Mouse (Mus musculus) CH12.LX (cell line): ENCODE measurements at regions not wholly inside any gene's neighbourhood (a gene's known extent, or its start where the extent isn't known, plus 50 kb on each side); places are given as distances from the start of the nearest gene placed in this dataset.

Experiments
- CHD1 ChIP-seq: IDR thresholded peaks from 2 replicates; pipeline ENCODE4 v1.6.1; 2012; ENCODE audit warnings: low read depth, low read length, improper control_type of control experiment, inconsistent platforms
- CHD2 ChIP-seq: IDR thresholded peaks from 2 replicates; pipeline ENCODE4 v1.6.1; 2011; ENCODE audit warnings: low read length, improper control_type of control experiment
- CTCF ChIP-seq, 2 experiments: IDR thresholded peaks in 1 of 2; conservative IDR thresholded peaks in 1 of 2; 2 replicates each; pipeline ENCODE4 v1.5.1; 2011 to 2012; ENCODE audit warnings: low read depth in 2 of 2, low read length in 2 of 2, improper control_type of control experiment in 1 of 2, inconsistent platforms in 1 of 2, mild to moderate bottlenecking in 1 of 2, moderate library complexity in 1 of 2
- EP300 ChIP-seq: IDR thresholded peaks from 2 replicates; pipeline ENCODE4 v1.6.1; 2011; ENCODE audit warnings: low read length, improper control_type of control experiment
- ETS1 ChIP-seq: conservative IDR thresholded peaks from 2 replicates; pipeline ENCODE4 v1.6.1; 2012; ENCODE audit warnings: low read depth, mild to moderate bottlenecking, inconsistent platforms, low read length, improper control_type of control experiment, moderate library complexity
- HCFC1 ChIP-seq: IDR thresholded peaks from 2 replicates; pipeline ENCODE4 v1.6.1; 2012; ENCODE audit warnings: low read depth, mild to moderate bottlenecking, inconsistent platforms, low read length, improper control_type of control experiment
- KAT2A ChIP-seq: IDR thresholded peaks from 2 replicates; pipeline ENCODE4 v1.6.1; 2012; ENCODE audit warnings: low read length, improper control_type of control experiment, inconsistent platforms; ENCODE audit not compliant: insufficient replicate concordance
- NELFE ChIP-seq: IDR thresholded peaks from 2 replicates; pipeline ENCODE4 v1.6.1; 2011; ENCODE audit warnings: low read depth, low read length, improper control_type of control experiment
- POLR2A ChIP-seq: IDR thresholded peaks from 2 replicates; pipeline ENCODE4 v1.6.1; 2011; ENCODE audit warnings: low read depth, mild to moderate bottlenecking, improper control_type of control experiment, low read length
- POLR2AphosphoS2 ChIP-seq: IDR thresholded peaks from 2 replicates; pipeline ENCODE4 v1.6.1; 2011; ENCODE audit warnings: low read depth, low read length, improper control_type of control experiment
- SMC3 ChIP-seq: IDR thresholded peaks from 2 replicates; pipeline ENCODE4 v1.6.1; 2011; ENCODE audit warnings: low read depth, low read length, improper control_type of control experiment
- TCF12 ChIP-seq: IDR thresholded peaks from 2 replicates; pipeline ENCODE4 v1.6.1; 2014; ENCODE audit warnings: low read depth, mild to moderate bottlenecking, inconsistent platforms, low read length, improper control_type of control experiment
- USF1 ChIP-seq: IDR thresholded peaks from 2 replicates; pipeline ENCODE4 v1.6.1; 2014; ENCODE audit warnings: low read depth, mild to moderate bottlenecking, inconsistent platforms, low read length, improper control_type of control experiment

DNA sequence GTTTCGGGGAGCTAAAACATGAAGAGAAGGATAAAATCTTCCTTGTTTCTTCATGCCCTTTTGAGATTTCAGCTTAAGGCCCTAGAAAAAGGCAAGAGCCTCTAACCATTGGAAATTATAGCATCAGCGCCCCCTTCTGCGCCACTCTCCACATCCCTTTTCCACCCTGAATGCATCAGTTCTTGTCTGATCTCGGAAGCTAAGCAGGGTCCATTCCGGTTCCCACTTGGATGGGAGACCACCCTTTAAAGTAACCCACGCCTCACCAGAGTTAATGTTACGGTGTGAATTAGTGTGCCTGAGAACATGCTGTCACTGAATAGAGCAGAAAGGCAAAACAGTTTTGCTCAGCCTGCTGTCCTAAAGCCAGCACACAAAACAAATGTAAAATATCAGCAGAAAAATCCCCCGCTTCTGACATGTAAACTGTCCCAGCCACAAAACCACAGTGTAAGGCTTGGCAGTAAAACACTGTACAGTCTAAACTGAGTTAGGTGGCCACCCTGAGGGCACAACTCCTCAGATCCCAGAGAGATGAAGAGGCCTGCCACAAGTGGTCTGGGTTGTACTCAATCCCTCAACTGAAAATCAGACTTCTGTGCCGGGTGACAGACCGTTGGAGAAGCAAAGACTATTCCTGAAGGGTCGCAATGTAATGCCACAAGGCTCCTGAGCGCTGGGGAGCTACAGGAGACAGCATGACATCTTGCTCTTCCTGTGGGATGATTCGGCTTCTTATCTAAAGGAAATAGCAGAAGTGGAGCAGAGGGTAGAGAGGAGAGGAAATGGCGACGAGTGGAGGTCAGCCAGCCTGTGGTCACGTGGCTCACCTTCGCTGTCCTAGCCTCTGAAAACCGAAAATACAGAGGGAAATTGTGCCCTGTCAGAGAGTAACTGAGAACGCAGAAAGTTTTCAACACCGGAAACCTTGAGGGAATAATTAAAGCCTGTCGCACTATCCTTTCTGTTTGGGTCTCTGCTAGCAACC is 176.2 kb downstream of the Kctd12 start:
- peak in 1 of 2 experiments; percentile 73; a peak in 2 of 4 replicates for TF ChIP-seq CTCF (conservative IDR thresholded peaks at IDR 0.05 in 1 of 2, IDR thresholded peaks at IDR 0.05 in 1 of 2; ENCODE audit: low read depth in 2 of 2, low read length in 2 of 2)
- TF ChIP-seq USF1 = peak; percentile 92
- peak; percentile 50; the same call in 1 of the 2 replicates for TF ChIP-seq POLR2A
- TF ChIP-seq HCFC1 = peak; percentile 38
- TF ChIP-seq SMC3 = peak; percentile 59
- peak; percentile 71 for TF ChIP-seq CHD1
- no peak for TF ChIP-seq KAT2A
- TF ChIP-seq TCF12 = peak; percentile 69; the same call in 1 of the 2 replicates
- TF ChIP-seq EP300 = peak; percentile 40
- peak; percentile 67 for TF ChIP-seq ETS1
- TF ChIP-seq POLR2AphosphoS2 = no peak
- TF ChIP-seq CHD2 = no peak; the same call in 1 of the 2 replicates
- peak; percentile 47 for TF ChIP-seq NELFE
